Mouse (Mus musculus): ENCODE measurements around the gene Osbpl10. TPM values are rescaled to one million over a fixed set of nuclear protein-coding genes. Genes with fewer than 3 reads are reported as not detected.
"Not testable (repeated sequence)": the region's sequence is repeated elsewhere in the genome, so short reads cannot be mapped to it uniquely, and the experiment has no call there.

Gene Osbpl10
- polyA plus RNA-seq, 1 experiment: 7.1 TPM

DNA sequence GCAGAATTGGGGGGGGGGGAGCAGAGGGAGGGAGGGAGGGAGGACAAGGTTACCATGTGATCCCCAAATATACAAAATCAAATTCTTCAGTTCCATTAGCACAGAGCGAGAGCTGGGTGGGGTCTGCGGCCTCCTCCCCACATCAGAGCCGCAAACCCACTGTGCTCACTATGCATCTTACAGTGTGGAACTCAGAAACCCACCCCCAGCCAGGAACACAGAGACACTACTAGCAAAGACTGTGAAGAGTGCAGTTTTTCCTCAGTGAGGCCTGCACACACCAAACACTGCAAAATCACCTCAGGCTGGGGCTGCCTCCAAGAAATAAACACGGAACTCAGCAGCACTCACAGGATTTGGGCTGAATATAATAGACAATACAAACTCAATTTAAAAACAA lies 281.5 kb downstream of the Osbpl10 start:
- TF ChIP-seq POLR2A (IDR thresholded peaks at IDR 0.05; ENCODE audit: borderline replicate concordance, extremely low read depth, low read depth, low read length): no peak
- no peak for TF ChIP-seq CTCF (IDR thresholded peaks at IDR 0.05; ENCODE audit: insufficient read depth, low read length)
- no peak for DNase-seq
- H3K4me3 ChIP-seq (replicated peaks; ENCODE audit: extremely low read depth, low read depth, low read length): no peak overlapping the region
- H3K4me1 ChIP-seq (ENCODE audit: control insufficient read depth, insufficient read depth, low read length): peaks cover 6% of the 10 kb centered on the region; the same call in 1 of the 2 replicates
- WGBS: 84% methylated on average over 4 of the region's 4 CpGs

DNA sequence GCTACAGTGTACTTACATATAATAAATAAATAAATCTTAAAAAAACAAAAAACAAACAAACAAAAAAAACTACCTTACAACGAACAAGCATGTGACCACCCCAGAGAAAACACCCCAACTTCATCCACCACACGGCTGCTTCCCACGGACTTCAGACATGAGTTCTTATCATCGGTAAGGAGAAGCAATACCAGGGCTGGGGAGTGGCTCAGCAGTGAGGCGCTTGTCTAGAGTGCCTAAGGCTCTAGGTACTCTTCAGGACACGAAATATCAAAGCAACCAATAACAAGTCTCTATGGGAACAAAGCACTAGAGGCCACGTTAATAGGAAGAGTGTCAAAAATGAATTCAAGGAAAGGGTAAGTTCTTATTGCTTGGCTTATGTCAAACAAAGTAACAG lies 282.1 kb downstream of the Osbpl10 start:
- H3K4me1 ChIP-seq (ENCODE audit: control insufficient read depth, insufficient read depth, low read length): peaks cover 6% of the 10 kb centered on the region; the same call in 1 of the 2 replicates
- DNase-seq: no peak
- TF ChIP-seq CTCF (IDR thresholded peaks at IDR 0.05; ENCODE audit: insufficient read depth, low read length) (no peak), POLR2A (IDR thresholded peaks at IDR 0.05; ENCODE audit: borderline replicate concordance, extremely low read depth, low read depth, low read length) (no peak)
- 74% methylated on average over 7 of the region's 7 CpGs for WGBS
- no peak overlapping the region for H3K4me3 ChIP-seq (replicated peaks; ENCODE audit: extremely low read depth, low read depth, low read length)

DNA sequence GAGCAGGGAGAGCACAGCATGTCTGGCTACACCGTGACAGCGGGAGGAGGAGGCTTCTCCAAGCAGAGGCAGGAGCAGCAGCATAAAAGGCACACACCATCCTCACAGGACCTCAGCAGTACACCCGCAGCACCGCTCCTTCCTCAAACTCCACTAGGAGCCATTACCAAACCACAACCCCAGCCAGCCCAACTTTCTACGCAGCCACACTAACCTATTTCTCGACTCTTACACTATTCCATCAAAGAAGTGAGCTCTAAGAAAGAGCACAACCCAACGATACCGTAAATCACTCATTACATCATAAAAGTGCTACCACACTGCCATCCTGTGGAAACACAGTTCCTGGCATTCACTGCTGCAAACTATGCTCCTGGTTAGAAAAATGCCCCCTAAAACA lies 283.1 kb downstream of the Osbpl10 start:
- no peak for DNase-seq
- H3K4me3 ChIP-seq (replicated peaks; ENCODE audit: extremely low read depth, low read depth, low read length): no peak overlapping the region
- H3K4me1 ChIP-seq (ENCODE audit: control insufficient read depth, insufficient read depth, low read length): peaks cover 6% of the 10 kb centered on the region; the same call in 1 of the 2 replicates
- TF ChIP-seq CTCF (IDR thresholded peaks at IDR 0.05; ENCODE audit: insufficient read depth, low read length): no peak
- TF ChIP-seq POLR2A (IDR thresholded peaks at IDR 0.05; ENCODE audit: borderline replicate concordance, extremely low read depth, low read depth, low read length): no peak
- 66% methylated on average over 8 of the region's 8 CpGs for WGBS

DNA sequence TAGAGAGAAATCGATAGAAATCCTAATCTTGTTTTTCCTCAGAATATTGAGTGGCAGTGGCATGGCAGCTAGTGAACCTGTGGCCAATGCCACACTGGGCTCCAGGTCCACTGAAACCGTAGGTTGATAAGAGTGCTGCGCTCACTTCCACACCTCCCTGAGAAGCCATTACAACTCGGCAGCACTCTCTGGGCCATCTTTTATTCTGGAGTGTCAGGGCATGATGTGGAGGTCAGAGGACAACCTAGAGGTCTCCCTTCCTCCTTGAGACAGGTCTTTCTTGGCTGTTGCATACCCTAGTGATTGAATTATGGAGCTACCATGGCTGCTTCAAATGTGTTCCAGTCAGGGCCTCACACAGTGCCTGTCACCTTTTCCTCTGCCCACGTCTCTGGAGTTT lies 283.5 kb downstream of the Osbpl10 start:
- DNase-seq: no peak
- no peak for TF ChIP-seq POLR2A (IDR thresholded peaks at IDR 0.05; ENCODE audit: borderline replicate concordance, extremely low read depth, low read depth, low read length)
- no peak for TF ChIP-seq CTCF (IDR thresholded peaks at IDR 0.05; ENCODE audit: insufficient read depth, low read length)
- peaks cover 6% of the 10 kb centered on the region; the same call in 1 of the 2 replicates for H3K4me1 ChIP-seq (ENCODE audit: control insufficient read depth, insufficient read depth, low read length)
- 85% methylated on average over 5 of the region's 5 CpGs for WGBS
- no peak overlapping the region for H3K4me3 ChIP-seq (replicated peaks; ENCODE audit: extremely low read depth, low read depth, low read length)

DNA sequence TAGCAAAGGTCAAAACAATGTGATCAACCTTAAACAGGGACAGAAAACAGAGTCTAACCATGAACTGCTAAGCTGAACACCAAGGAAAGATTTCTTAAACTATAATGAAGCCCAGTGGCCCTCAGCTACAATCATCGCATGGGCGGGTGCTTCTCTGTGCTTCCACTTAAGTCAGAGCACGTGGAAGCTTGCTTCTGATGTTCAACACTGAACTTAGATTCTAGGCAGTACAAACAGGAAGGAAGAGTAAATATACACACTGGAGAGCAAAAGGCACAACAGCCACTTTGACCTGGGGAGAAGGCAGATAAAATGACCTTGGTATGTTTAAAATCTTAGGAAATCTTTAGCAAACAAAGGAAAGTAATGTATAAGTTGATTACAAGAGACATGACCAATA lies 293.2 kb downstream of the Osbpl10 start:
- WGBS: 52% methylated on average over 3 of the region's 3 CpGs

DNA sequence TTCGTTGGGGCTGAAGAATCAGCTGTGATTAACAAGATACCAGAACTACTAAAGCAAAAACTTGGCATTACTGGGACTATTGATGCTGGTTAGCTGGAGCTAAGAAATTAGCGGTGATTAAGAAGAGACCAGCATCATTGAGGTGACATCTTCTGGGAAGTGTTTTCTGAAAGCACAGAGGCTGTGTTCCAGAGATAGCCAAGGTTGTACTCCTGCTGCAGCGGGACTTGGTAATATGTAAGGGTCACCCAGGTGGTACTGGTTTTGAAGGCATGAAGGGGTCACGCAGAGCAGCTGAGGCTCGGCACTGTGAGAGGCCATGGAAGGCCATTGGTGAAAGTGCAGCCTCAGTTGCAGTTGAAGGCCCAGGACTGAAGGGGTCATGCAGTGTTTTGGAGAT lies 294.1 kb downstream of the Osbpl10 start:
- WGBS: 92% methylated on average over 5 of the region's 5 CpGs
- H3K4me3 ChIP-seq (replicated peaks; ENCODE audit: extremely low read depth, low read depth, low read length); H3K4me1 ChIP-seq (ENCODE audit: control insufficient read depth, insufficient read depth, low read length); DNase-seq: not testable (repeated sequence)

More for the DNA sequence above, 293.2 kb downstream of the Osbpl10 start:
- H3K4me3 ChIP-seq (replicated peaks; ENCODE audit: extremely low read depth, low read depth, low read length): no peak overlapping the region
- TF ChIP-seq POLR2A (IDR thresholded peaks at IDR 0.05; ENCODE audit: borderline replicate concordance, extremely low read depth, low read depth, low read length) (no peak), CTCF (IDR thresholded peaks at IDR 0.05; ENCODE audit: insufficient read depth, low read length) (no peak)
- DNase-seq: no peak
- H3K4me1 ChIP-seq (ENCODE audit: control insufficient read depth, insufficient read depth, low read length): no peaks in the 10 kb centered on the region

DNA sequence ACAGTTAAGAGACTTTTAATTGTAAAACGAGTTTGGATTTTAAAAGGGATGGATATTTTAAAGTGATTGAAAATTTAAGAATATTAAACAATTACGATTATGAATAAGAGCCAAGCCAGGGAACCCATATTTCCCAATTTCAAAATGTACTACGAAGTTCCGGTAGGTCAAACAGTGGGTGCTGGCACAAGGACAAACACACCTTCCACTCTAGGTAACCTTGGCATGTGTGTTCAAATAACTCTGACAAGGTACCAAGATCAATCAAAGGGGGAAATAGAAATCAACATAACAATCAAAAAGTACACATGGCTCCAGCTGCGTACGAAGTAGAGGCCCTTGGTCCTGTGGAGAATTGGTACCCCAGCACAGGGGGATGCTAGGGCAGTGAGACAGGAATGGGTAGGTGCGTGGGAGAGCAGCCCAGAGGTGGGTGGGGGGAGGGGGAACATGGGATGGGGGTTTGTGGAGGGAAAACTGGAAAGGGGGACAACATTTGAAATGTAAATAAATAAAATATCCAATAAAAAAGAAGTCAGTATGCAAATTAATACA lies 294.8 kb downstream of the Osbpl10 start:
- no peak overlapping the region for H3K4me3 ChIP-seq (replicated peaks; ENCODE audit: extremely low read depth, low read depth, low read length)
- 71% methylated on average over 7 of the region's 7 CpGs for WGBS
- TF ChIP-seq CTCF (IDR thresholded peaks at IDR 0.05; ENCODE audit: insufficient read depth, low read length) (no peak), POLR2A (IDR thresholded peaks at IDR 0.05; ENCODE audit: borderline replicate concordance, extremely low read depth, low read depth, low read length) (no peak)
- DNase-seq: no peak
- no peaks in the 10 kb centered on the region for H3K4me1 ChIP-seq (ENCODE audit: control insufficient read depth, insufficient read depth, low read length)

DNA sequence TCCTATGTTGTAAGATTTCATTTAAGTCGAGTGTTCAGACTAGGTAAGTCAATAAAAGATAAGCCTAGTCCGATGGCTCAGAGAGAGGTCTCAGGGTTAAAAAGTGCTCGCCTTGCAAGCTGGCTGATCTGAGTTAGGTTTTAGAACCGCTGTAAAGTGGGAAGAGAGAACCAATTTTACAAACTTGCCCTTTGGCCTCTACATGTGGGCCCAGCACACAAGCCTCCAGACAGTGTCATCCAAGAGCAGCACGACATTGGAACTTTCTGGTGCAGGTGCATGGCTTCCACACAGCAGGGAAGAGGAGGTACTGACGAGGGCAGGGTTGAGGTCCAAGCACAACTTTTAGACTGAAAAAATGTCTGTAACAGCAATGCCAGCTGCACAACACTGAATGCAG lies 296.4 kb downstream of the Osbpl10 start:
- no peak for DNase-seq
- H3K4me3 ChIP-seq (replicated peaks; ENCODE audit: extremely low read depth, low read depth, low read length): no peak overlapping the region
- no peaks in the 10 kb centered on the region for H3K4me1 ChIP-seq (ENCODE audit: control insufficient read depth, insufficient read depth, low read length)
- WGBS: 73% methylated on average over 6 of the region's 6 CpGs
- TF ChIP-seq CTCF (IDR thresholded peaks at IDR 0.05; ENCODE audit: insufficient read depth, low read length): no peak
- TF ChIP-seq POLR2A (IDR thresholded peaks at IDR 0.05; ENCODE audit: borderline replicate concordance, extremely low read depth, low read depth, low read length): no peak

DNA sequence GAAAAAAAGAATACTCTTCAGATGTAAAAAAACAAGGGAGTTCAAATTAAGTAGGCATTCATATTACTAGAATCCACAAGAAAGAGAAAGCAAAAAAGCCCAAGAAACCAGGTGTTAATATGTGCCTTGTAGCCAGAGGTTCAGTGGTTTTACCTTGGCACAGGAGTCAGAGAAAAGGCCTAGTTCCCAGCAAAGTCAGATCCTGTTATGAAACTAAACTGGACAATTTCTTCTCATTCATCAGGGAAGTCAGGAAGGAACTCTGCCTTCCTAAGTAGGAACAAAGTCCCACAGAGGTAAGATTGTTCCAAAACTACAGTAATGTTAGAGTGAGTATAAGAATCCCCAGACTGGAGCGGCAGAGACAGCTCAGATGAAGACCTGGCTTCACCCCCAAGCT lies 300.3 kb downstream of the Osbpl10 start:
- no peak for DNase-seq
- no peak overlapping the region for H3K4me3 ChIP-seq (replicated peaks; ENCODE audit: extremely low read depth, low read depth, low read length)
- H3K4me1 ChIP-seq (ENCODE audit: control insufficient read depth, insufficient read depth, low read length): peaks cover 3% of the 10 kb centered on the region; the same call in 1 of the 2 replicates
- 88% methylated on average over 1 of the region's 1 CpGs for WGBS
- TF ChIP-seq CTCF (IDR thresholded peaks at IDR 0.05; ENCODE audit: insufficient read depth, low read length): no peak
- no peak for TF ChIP-seq POLR2A (IDR thresholded peaks at IDR 0.05; ENCODE audit: borderline replicate concordance, extremely low read depth, low read depth, low read length)

Other genes starting within 250 kb of the Osbpl10 start
- gene Cmtm6, start 247.5 kb upstream of the Osbpl10 start, polyA plus RNA-seq (2012; rRNA removed): 50.9 and 79.8 TPM in 2 replicates
- 86.0 and 88.9 TPM in 2 replicates for gene Cmtm7, start 196.7 kb upstream of the Osbpl10 start, polyA plus RNA-seq (2012; rRNA removed)
- gene Cmtm8, start 134.4 kb upstream of the Osbpl10 start, polyA plus RNA-seq (2012; rRNA removed): 151 and 179 TPM in 2 replicates
- gene Gpd1l, start 44.6 kb upstream of the Osbpl10 start, polyA plus RNA-seq (2012; rRNA removed): 20.0 and 27.3 TPM in 2 replicates
- 24.1 and 30.5 TPM in 2 replicates for gene Rps27rt, start 4.2 kb downstream of the Osbpl10 start, polyA plus RNA-seq (2012; rRNA removed)

Measured in lung, adult 2 months (tissue).